Mouse (Mus musculus) limb, embryonic 11.5 days (tissue): ENCODE measurements around the gene Gpr83. TPM values are rescaled to one million over a fixed set of nuclear protein-coding genes. Genes with fewer than 3 reads are reported as not detected.

Experiments used
- ATAC-seq: fragments of 200-750 bp; cut with Nextera tagmentation; 2 replicates; pipeline ENCODE4 v1.8.0; 2017; ENCODE audit warnings: low read depth; ENCODE audit not compliant: insufficient number of reproducible peaks, low FRiP score, low TSS enrichment
- DNase-seq: peaks from one replicate; pipeline ENCODE4 v3.0.0-alpha.2; 2015; ENCODE audit warnings: low spot score
- H3K27ac ChIP-seq: fragments of 300-500 bp; sonication (generic); replicated peaks from 2 replicates; pipeline ENCODE4 v1.5.1; 2014; ENCODE audit warnings: low read depth, mild to moderate bottlenecking, low read length
- H3K27me3 ChIP-seq: fragments of 300-500 bp; sonication (generic); 2 replicates; pipeline ENCODE4 v1.6.1; 2014; ENCODE audit warnings: mild to moderate bottlenecking, low read length, mixed read lengths; ENCODE audit not compliant: control insufficient read depth, insufficient read depth
- H3K36me3 ChIP-seq: fragments of 300-500 bp; sonication (generic); 2 replicates; pipeline ENCODE4 v1.6.1; 2014; ENCODE audit warnings: mild to moderate bottlenecking, low read length, moderate library complexity, mixed read lengths; ENCODE audit not compliant: control insufficient read depth, insufficient read depth
- H3K4me1 ChIP-seq: fragments of 300-500 bp; sonication (generic); 2 replicates; pipeline ENCODE4 v1.6.1; 2014; ENCODE audit warnings: low read length, mixed read lengths; ENCODE audit not compliant: control insufficient read depth, insufficient read depth
- H3K4me2 ChIP-seq: fragments of 300-500 bp; sonication (generic); 2 replicates; pipeline ENCODE4 v1.6.1; 2014; ENCODE audit warnings: low read depth, mild to moderate bottlenecking, moderate library complexity; ENCODE audit not compliant: severe bottlenecking
- H3K4me3 ChIP-seq: fragments of 300-500 bp; sonication (generic); 2 replicates; pipeline ENCODE4 v1.5.1; 2014; ENCODE audit warnings: low read depth, low read length
- H3K9ac ChIP-seq: fragments of 300-500 bp; sonication (generic); 2 replicates; pipeline ENCODE4 v1.6.1; 2014; ENCODE audit warnings: mild to moderate bottlenecking, low read length
- H3K9me3 ChIP-seq: fragments of 300-500 bp; sonication (generic); 2 replicates; pipeline ENCODE4 v1.6.1; 2016; ENCODE audit warnings: low read length; ENCODE audit not compliant: control insufficient read depth
- WGBS: fragments of 180-500 bp; shearing (Covaris S2); extraction: QIAGEN DNeasy Blood & Tissue Kit; methylation state at CpG from one replicate; pipeline ENCODE4 v1.1.7; 2014; 5-methylcytosine and 5-hydroxymethylcytosine counted together
- polyA plus RNA-seq: library from polyadenylated mRNA; unstranded; fragments of >200 nt; fragmentation: Nextera tagmentation; extraction: Ambion mirVana; gene quantifications from 2 replicates; pipeline ENCODE4 v1.2.1, GENCODE M21; 2014

Gpr83 gene
- polyA plus RNA-seq, 1 experiment from 2014 or later = 0.05 TPM

GRCm38 (mm10) chr9:14858782-14859181, 1.2 kb upstream of the Gpr83 start:
- Histone ChIP-seq H3K36me3 (no peaks in the 10 kb centered on the region), H3K4me2 (no peak overlapping the region), H3K27me3 (peaks cover 25% of the 10 kb centered on the region), H3K9ac (no peak overlapping the region), H3K9me3 (no peaks in the 10 kb centered on the region; the same call in 1 of the 2 replicates), H3K4me3 (no peak overlapping the region), H3K4me1 (peaks cover 6% of the 10 kb centered on the region; the same call in 1 of the 2 replicates), H3K27ac (no peak overlapping the region)
- WGBS = 79% methylated on average over 3 of the region's 3 CpGs
- ATAC-seq (no peak), DNase-seq (no peak)

DNA sequence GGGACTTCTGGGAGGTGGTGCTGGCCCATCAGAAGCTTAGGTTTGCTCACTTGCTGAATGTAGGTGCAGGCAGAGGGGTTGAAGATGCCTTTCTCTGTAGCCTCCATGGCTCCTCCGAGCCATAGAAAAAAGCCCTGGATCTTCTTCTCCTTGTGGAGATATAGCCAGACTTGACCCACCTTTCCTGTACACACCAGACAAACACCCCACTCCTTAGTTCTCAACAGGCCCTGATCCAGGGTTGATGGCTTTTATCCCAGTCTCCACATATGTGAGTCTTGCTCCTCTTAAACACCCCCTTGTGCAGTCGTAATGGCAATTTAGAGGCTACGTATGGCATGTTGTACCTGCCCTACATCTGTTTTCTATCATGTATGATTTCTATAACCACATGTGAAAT, 3.1 kb downstream of the Gpr83 start:
- H3K4me1 ChIP-seq = peaks cover 6% of the 10 kb centered on the region; the same call in 1 of the 2 replicates
- no peaks in the 10 kb centered on the region for H3K36me3 ChIP-seq
- no peak overlapping the region for H3K4me3 ChIP-seq
- ATAC-seq (no peak), DNase-seq (no peak)
- no peaks in the 10 kb centered on the region; the same call in 1 of the 2 replicates for H3K9me3 ChIP-seq
- H3K27me3 ChIP-seq = peaks cover 25% of the 10 kb centered on the region
- 63% methylated on average over 3 of the region's 3 CpGs for WGBS
- H3K27ac ChIP-seq = no peak overlapping the region
- H3K9ac ChIP-seq = no peak overlapping the region
- H3K4me2 ChIP-seq = no peak overlapping the region

DNA sequence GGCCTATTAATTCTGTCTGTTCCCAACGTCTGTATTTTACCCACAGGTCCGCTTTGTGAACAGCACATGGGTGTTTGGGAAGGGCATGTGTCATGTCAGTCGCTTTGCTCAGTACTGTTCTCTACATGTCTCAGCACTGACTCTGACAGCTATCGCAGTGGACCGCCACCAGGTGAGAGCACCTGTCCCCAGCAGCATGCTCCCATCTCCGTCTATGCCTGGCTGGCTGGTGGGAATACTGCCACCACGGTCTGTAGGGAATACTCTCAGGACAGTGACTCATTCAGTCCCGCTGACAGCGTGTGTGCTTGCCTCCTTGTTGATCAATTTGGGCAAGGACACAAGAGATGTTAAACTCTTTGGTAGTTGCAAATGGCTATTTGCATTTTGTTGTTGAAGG, 4.7 kb downstream of the Gpr83 start:
- no peak overlapping the region for H3K4me2 ChIP-seq
- H3K27me3 ChIP-seq = peaks cover 13% of the 10 kb centered on the region
- DNase-seq (no peak), ATAC-seq (no peak)
- no peak overlapping the region for H3K27ac ChIP-seq
- no peaks in the 10 kb centered on the region; the same call in 1 of the 2 replicates for H3K9me3 ChIP-seq
- peaks cover 5% of the 10 kb centered on the region; the same call in 1 of the 2 replicates for H3K4me1 ChIP-seq
- no peaks in the 10 kb centered on the region for H3K36me3 ChIP-seq
- H3K4me3 ChIP-seq = no peak overlapping the region
- 85% methylated on average over 9 of the region's 9 CpGs for WGBS
- H3K9ac ChIP-seq = no peak overlapping the region

- DNase-seq = peak; percentile 55
- no peak overlapping the region; the same call in 1 of the 2 replicates for H3K27ac ChIP-seq
- H3K9ac ChIP-seq = no peak overlapping the region
- no peak for ATAC-seq
- 35% methylated on average over 7 of the region's 7 CpGs for WGBS
- H3K36me3 ChIP-seq = no peaks in the 10 kb centered on the region
- H3K4me1 ChIP-seq = no peaks in the 10 kb centered on the region
- no peak overlapping the region for H3K4me3 ChIP-seq
- no peaks in the 10 kb centered on the region for H3K9me3 ChIP-seq
- H3K27me3 ChIP-seq = no peaks in the 10 kb centered on the region
- H3K4me2 ChIP-seq = no peak overlapping the region
These were observed 6.9 kb downstream of the Gpr83 start for GRCm38 (mm10) chr9:14866957-14867356.

GRCm38 (mm10) chr9:14868326-14868725, 8.3 kb downstream of the Gpr83 start:
- Histone ChIP-seq H3K27ac (no peak overlapping the region), H3K4me2 (no peak overlapping the region), H3K9ac (no peak overlapping the region), H3K9me3 (no peaks in the 10 kb centered on the region), H3K4me1 (no peaks in the 10 kb centered on the region), H3K27me3 (no peaks in the 10 kb centered on the region), H3K4me3 (no peak overlapping the region), H3K36me3 (no peaks in the 10 kb centered on the region)
- ATAC-seq (no peak), DNase-seq (no peak)
- WGBS = 94% methylated on average over 8 of the region's 8 CpGs

GRCm38 (mm10) chr9:14870377-14870776, 10.4 kb downstream of the Gpr83 start:
- no peaks in the 10 kb centered on the region for H3K27me3 ChIP-seq
- 87% methylated on average over 2 of the region's 2 CpGs for whole genome bisulfite sequencing
- H3K36me3 ChIP-seq = no peaks in the 10 kb centered on the region
- H3K4me3 ChIP-seq = no peak overlapping the region
- no peak overlapping the region for H3K27ac ChIP-seq
- no peak overlapping the region for H3K4me2 ChIP-seq
- no peaks in the 10 kb centered on the region for H3K9me3 ChIP-seq
- ATAC-seq = no peak
- H3K4me1 ChIP-seq = no peaks in the 10 kb centered on the region
- no peak for DNase-seq
- no peak overlapping the region for H3K9ac ChIP-seq

DNA sequence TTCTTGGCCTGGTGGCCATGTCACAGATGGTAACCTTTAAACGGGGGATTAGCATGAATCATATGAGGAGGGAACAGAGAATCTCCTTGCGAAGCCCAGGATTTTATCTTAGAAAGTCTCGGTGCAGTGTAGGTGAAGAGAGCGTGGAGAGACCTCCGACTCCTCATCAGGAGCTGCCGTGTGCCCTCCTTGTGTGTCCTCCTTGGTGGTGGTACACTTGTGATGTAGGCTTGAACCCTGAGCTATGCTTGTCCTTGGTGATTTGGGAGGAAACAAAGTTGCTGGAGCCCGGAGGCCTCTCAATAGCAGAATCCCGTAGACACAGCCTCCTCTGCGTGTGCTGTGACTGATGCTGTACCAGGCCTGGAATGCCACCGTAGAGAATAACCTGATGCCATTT, 10.8 kb downstream of the Gpr83 start:
- Histone ChIP-seq H3K9ac (no peak overlapping the region), H3K4me1 (no peaks in the 10 kb centered on the region), H3K36me3 (no peaks in the 10 kb centered on the region), H3K4me2 (no peak overlapping the region), H3K4me3 (no peak overlapping the region), H3K27me3 (no peaks in the 10 kb centered on the region), H3K27ac (no peak overlapping the region), H3K9me3 (no peaks in the 10 kb centered on the region)
- no peak for ATAC-seq
- 88% methylated on average over 10 of the region's 10 CpGs for WGBS
- no peak for DNase-seq

DNA sequence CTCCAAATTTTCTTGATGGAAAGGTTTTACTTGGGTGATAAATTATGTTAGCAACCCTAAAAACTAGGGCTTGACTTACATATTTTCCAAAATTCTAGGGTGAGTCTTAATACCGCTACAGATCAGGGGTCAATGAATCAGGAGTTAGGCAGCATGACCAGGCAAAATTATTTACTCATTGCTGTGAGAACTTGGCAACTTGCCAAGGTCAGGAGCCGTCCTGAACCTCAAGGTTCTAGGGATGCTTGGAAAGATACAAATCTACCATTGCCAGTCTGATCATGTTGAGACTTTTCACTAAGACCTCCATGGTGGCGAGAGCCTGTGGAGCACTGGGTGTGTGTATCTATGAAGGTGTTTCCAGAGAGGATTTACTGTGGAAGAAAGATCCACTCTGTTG, 11.5 kb downstream of the Gpr83 start:
- no peak overlapping the region for H3K9ac ChIP-seq
- H3K36me3 ChIP-seq = no peaks in the 10 kb centered on the region
- H3K9me3 ChIP-seq = no peaks in the 10 kb centered on the region
- no peak overlapping the region for H3K4me2 ChIP-seq
- H3K4me3 ChIP-seq = no peak overlapping the region
- no peaks in the 10 kb centered on the region for H3K4me1 ChIP-seq
- DNase-seq (no peak), ATAC-seq (no peak)
- H3K27ac ChIP-seq = no peak overlapping the region
- H3K27me3 ChIP-seq = no peaks in the 10 kb centered on the region
- WGBS = 82% methylated on average over 3 of the region's 3 CpGs
